Mouse (Mus musculus) ES-E14 (cell line): ENCODE measurements around the gene Pnpla5.

Source experiments
- MAFK ChIP-seq: IDR thresholded peaks from 2 replicates; pipeline ENCODE4 v1.6.1; 2014; ENCODE audit warnings: mild to moderate bottlenecking, low read depth, low read length, inconsistent platforms; ENCODE audit not compliant: insufficient read depth
- ZC3H11A ChIP-seq: IDR thresholded peaks from 2 replicates; pipeline ENCODE4 v1.6.1; 2012; ENCODE audit warnings: low read depth, mild to moderate bottlenecking, inconsistent platforms, low read length, borderline replicate concordance
- ZNF384 ChIP-seq: IDR thresholded peaks from 2 replicates; pipeline ENCODE4 v1.6.1; 2012; ENCODE audit warnings: low read depth, low read length, inconsistent platforms

DNA sequence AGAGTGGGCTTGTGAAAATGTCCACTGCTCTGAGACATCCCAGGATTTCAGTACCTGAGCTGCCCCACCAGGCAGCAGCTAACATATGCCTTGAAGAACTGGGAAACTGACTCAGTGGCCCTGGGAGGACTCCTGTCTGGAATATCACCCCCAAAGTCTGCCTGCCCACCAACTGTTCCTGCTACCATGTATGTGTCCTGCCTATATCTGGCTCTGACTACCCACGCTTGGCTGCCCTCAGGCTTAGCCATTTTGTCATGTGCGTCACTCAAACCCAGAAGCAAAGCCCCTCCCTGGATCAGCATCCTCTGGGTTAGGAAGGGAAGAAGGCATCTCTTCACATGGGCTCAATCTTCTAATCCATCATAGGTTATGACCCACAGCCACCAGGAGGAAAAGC, 43.5 kb downstream of the Pnpla5 start:
- TF ChIP-seq ZC3H11A (no peak), ZNF384 (no peak), MAFK (no peak)
